Mouse (Mus musculus) right cerebral cortex, postnatal 10 days (tissue): Measurements from ENCODE around the gene Lrp1.

Experiments used
- DNase-seq, 2 experiments: peaks; one replicate each; pipeline ENCODE4 v3.0.0; 2021; ENCODE audit warnings: low spot score in 2 of 2

Gene Lrp1

DNA sequence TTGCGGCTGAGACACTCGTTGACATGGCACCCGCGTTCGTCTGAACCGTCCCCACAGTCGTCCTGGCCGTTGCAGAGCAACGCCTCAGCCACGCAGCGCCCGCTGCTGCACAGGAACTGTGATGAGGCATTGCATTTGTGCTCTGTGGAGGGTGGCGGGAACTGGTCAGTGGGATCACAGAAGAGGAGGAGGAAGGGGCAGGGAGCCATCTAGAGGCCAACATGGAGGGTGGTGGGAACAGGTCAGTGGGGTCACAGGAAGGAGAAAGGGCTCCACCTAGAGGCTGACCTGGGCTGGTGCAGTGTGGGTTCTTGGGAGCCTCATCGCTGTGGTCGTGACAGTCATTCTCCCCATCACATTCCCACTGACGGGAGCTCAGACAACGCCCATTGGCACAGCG, 65.2 kb downstream of the Lrp1 start:
- no peak for DNase-seq

DNA sequence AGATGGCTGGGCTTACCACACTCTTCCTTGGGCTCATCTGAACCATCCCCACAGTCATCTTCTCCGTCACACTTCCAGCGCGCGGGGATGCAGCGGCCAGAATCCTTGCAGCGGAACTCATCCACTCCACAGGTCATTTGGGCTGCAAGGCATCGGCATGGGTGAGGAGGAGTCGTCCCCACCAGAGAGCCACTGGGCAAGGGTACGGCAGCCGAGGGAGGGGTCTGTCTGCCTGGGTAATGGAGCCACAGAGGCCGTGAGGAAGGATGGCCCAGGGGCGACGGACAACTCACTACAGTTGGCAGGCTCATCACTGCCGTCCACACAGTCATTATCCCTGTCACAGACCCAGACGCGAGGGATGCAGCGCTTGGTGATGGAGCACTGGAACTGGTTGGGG, 71.1 kb downstream of the Lrp1 start:
- DNase-seq: no peak

DNA sequence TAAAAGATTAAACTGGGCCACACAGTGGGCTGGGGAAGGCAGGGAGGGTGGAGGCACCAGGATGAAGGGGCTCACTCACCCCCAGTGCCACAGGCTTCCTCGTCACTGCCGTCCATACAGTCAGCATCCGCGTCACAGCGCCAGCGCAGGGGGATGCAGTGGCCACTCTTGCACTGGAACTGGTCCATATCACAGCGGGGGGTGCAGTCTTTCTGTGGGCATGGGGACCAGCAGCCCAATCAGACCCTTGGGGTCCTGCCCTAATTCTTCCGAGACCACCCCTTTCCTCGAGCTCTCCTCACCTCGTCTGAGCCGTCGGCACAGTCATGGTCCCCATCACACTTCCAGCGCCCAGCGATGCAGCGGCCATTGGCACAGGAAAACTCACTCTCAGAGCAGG, 72.7 kb downstream of the Lrp1 start:
- DNase-seq: no peak

DNA sequence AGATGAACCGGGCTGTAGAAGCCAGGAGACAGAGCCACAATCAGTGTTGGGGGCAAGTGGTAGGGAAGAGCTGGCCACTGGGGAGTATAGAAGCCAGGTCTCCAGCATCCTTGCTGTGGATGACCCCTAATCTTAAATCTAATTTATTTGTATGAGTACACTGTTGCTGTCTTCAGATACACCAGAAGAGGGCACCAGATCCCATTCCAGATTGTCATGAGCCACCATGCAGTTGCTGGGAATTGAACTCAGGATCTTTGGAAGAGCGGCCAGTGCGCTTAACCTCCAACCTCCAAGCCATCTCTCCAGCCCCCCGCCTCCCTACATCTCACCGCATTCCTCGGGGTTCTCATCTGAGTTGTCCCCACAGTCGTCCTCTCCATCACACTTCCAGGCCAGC, 74.4 kb downstream of the Lrp1 start:
- no peak for DNase-seq

DNA sequence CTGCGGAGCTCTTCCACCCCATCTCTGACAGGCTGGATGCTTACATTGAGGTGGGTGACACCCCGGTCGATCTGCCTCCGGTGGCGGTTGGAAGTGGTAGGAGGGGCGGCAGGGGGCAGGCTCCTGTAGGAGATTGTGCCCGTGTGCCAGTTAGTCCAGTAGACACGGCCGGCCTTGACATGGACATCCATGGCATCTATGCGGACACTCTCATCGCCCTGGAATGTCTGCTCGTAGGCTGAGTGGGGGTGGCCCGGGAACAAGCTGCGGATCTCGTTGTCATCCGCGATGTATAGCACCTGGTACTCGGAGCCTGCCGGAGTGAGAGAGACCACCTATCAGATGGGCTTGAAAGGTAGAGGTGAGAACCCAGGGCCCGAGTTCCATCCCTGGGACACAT, 76.6 kb downstream of the Lrp1 start:
- DNase-seq: no peak

DNA sequence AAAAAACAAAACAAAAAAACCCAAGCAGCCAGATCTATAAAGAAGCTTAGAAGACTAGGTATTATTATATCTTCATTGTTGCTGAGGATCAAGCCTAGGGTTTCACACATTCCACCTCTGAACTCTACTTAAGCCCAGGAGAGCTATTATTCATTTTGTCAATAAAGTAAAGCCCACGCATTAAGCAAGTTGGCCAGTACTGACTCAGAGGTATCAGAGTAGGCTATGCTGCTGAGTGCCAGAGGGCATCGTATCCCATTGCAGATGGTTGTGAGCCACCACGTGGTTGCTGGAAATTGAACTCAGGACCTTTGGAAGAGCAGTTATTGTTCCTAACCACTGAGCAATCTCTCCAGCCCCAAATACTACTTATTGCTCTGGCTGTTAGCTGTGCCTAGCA, 77.0 kb downstream of the Lrp1 start:
- no peak for DNase-seq

DNA sequence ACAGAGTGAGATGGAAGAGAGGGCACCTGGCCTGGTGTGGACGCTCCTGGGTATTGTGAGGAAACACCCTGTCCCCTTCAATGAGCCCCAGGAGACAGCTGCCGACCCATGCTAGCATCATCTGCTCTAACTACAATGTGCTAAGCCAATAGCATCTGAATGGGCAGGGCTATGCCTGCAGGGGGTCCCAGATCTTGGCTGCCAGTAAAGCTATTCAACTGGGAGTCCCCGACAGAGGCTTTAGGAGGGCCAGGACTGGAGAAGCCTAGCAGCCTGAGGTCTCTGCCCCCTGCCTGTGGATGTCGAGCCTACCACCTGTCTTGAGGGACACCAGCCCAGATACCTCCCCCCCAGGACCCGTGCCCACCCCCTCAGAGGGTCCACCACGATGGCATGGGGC, 78.2 kb downstream of the Lrp1 start:
- DNase-seq: no peak

DNA sequence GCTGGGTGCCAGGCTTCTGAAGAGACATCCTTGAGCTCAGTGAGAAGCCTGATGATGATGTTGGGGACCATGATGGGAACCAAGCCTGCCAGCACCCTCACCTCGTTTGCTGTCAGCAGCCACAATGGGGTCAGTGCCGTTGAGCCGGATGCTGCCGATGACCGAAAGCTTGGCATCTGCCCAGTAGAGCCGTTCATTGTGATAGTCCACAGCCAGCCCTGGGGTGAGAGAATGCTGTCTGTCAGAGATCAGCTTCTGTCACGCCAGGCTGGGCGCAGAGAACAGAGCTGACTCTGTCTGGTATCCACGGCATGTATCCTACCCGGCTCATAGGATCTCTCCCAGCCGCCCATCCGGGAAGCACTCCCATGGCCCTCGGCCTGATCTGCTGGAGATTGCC, 78.9 kb downstream of the Lrp1 start:
- no peak for DNase-seq

DNA sequence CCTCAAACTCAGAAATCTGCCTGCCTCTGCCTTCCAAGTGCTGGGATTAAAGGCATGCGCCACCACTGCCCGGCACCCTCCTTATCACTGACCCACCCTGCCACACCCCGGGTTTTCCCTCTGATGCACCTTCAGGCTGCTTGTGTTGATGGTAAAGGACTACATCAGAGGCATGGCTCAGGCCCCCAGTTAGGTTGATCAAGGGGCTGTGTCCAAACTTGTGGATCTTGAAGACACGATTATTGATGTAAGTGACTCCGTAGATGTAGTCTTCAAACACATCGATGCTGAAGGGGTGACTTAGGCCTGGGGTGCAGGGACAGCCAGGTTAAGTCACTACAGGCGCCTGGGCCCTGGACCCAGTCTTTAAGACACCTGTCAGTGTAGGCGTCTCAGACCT, 79.4 kb downstream of the Lrp1 start:
- DNase-seq: no peak

DNA sequence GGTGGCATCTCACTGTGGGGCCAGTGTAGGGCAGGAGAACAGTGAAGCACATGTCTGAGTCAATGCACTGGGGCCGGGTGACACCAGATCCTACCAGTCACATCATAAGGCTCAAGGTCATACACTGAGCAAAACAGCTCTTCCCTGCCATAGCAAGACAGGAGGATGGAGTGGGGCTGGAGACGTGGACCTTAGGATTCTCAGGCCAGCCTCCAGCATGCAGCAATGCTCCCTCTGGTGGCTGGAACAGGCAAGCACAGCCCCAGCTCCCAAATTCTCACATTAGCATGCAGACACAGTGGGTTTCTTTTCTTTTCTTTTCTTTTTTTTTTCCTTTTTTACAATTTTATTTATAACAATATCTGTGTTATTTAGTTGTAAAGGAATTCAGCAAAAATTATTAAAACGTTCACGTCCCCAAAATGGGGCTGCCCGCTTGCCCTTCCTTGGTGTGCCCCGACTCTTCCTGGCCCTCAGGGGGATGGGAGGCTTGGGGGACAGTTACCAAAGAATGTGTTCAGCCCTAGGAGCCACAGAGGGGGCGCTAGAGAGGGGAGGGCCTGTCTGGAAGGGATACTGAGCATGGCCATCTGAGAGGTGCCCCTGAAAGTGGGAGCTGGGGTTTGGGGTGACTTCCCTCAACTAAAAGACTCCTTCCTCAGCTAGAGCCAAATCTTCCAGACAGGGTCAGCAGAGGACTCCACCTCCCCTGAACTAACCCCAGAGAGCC, 82.9 kb downstream of the Lrp1 start:
- DNase-seq: peak; percentile 87 to 90

DNA sequence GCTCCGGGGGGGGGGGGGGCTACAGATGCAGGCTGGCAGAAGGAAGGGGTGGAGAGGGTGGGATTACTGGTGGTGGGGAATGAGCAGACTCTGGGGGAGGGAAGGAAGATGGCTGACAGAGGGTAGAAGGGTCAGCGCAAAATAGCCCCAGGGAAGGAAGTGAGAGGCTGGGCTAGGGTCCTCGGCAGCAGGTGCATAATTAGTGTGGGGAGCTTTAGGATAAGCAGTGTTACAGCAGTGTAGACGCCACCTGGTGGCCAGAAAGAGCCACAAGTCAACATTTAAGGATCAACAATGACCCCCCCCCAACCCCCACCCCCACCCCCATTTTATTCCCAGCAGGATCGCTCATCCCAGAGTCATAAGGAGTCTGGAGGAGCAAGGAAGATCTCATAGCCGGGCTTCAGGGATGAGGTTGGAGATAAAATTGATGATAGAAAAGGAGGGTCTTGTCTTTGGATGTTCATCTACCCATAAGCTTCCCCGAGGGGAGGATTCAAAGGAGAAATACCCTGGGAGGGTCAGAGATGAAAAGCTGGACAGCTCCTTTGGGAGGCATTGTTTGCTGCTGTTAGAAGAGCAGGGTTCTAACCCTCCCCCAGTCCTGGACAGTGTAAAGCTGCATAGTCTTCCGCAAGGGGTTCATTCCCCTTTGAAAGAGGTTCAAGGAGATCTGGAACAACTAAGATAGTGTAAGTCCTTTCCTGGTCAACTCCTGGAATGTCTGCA, 84.2 kb downstream of the Lrp1 start:
- peak; percentile 73 to 79 for DNase-seq

DNA sequence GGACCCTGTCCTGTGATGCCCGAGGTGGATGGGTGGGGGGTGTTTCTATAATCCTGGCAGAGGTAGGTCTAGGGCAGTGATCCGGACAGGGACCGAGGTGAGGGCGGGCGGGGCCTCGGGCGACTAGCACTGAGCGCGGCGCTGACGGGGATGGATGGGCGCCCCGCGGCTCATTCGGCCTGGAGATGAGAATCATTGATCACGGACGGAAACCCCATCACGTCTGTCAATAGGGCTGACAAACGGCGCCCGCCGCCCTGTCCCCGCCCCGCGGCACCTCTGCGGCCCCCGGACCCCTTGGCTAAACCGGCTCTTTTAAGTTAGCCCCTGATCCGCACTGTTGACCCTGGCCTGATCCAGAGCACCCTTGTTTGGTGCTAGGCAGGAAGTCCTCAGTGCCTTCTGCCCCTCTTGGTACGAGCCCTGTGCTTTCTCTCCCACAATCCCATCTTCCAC, 86.0 kb downstream of the Lrp1 start:
- DNase-seq: no peak

DNA sequence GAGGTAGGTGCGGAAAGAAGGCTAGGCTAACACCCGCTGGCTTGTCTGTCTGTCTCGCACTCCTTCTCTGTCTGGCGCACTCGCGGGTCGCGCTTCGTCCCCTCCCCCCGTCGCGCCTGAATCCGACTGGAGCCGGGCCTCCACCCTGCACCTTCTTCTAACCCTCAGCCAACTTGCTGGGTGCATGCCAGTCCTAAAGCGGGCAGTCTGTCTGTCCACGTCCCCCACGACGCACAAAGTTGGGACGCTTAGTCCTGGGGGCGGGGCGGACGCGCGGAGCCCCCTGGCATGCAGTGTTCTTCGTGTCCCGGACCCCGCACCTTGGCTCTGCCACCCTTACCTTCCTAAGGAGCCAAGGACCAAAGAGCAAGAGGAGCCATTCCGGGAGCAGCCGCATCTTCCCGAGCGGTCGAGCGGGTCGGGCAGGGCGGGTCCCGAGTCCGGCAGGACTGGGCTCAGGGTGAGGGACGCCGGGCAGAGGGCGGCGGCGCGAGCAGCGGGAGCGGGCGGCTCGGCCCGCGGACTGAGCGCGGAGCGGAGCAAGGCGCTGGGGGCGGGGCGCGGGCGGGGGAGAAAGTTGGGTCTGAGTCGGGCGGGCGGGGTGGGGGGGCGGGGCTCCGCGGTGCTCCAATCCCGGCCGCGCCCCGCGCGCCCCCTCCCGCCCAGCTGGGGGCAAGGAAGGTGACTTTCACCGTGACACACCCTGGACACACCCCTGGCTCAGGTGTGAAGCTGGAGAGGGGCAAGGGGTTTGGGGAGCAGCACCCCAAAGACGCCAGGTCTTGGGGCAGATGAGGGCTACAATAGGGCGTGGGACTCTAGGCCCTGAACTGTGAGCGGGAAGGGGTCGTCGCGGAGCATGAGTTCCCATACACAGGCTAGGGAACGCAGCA, 86.7 kb downstream of the Lrp1 start, which contains the start of gene Nxph4:
TSS of gene Nxph4 (minus strand) at position 524 of the 893 bp plus-strand sequence.
- DNase-seq: no peak

DNA sequence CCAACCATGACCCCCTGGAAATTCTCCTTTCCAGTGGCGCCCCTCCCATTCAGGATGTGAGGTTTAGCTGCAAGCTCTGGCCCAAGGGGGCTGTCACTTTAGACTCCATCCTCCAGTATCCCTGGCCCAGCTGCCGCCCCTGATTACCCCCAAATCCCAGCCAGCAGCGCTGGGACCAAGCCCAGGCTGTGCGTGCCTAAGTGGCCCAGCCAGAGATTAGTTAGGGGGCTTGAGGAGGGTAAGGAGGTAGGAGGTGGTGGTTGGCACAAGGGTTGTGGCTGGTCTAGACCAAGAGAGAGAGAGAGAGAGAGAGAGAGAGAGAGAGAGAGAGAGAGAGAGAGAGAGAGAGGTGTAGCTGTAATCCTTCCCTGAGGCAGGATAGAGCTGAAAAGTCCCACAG, 89.4 kb downstream of the Lrp1 start:
- DNase-seq: no peak

DNA sequence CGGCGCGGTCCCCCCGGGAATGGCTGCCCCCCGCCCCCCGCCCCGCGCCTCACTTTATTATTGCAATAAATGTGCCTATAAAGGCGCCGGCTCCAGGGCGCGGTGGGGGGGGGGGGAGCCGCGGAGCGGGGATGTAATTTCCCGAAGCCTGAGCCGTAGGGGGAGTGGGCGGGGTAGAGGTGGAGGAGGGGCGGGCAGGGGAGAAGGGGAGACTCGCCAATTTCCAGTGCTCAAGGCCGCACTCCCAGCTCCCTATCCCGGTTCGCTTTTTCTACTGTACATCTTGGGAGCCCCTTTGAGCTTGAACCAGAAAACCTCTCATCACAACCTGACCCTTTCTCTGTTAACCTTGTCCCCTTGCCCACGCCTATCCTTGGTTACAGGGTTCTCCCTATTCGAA, 90.0 kb downstream of the Lrp1 start:
- DNase-seq: no peak

DNA sequence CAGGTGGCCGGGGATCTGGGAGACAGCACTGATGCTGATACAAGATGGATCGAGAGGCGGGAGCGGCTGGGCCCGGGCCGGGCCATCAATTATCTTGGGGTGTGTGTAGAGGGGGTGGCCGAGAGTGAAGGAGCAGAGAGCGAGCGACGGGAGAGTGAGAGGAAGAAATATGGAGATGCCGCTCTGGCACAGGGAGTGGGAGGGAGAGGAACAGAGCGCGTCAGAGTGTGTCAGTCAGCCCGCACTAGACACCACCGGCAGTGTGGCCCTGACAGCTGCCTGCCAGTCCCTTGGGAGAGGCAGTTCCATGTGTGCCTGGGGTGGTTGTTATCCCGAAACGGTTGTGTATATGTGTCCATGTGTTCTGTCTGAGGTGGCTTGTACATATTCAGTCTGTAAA, 93.5 kb downstream of the Lrp1 start:
- DNase-seq: no peak

DNA sequence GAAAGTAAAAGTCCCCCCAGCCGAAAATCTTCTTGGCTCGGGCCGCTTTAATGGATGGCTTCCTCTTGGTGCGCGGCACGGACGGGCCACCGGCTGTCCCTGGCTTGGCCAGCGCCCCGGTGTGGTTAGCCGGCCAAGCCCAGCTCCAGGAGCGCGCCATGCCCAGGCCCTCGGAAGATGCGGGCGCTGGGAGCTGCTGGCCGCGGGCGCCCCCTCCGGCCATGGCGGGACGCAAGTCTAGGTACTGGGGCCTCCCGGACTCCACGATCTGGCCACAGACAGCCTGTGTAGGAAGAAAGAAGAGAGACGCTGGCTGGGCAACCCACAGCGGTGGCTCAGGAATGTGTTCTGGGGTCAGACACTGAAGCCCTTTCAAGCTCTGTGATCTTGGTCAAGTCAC, 94.3 kb downstream of the Lrp1 start:
- DNase-seq: no peak

DNA sequence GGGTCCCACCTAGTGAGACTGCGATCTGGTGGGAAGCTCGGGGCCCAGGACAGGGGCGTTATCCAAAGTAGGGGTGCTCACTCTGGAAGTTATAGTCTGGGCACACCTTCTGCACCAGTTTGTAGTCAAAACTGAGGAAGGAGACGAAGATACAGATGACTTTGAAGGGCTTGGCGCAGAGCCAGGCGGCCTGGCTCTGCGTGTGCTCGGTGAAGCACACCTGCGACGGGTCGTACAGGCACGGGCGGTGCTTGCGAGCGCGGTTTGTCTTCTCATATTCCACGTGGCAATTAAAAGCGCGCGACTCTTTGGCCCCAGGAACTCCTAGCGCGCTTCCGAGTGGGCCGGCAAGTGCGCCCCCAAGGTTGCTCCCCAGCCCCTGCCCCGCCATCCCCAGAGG, 94.9 kb downstream of the Lrp1 start:
- no peak for DNase-seq

DNA sequence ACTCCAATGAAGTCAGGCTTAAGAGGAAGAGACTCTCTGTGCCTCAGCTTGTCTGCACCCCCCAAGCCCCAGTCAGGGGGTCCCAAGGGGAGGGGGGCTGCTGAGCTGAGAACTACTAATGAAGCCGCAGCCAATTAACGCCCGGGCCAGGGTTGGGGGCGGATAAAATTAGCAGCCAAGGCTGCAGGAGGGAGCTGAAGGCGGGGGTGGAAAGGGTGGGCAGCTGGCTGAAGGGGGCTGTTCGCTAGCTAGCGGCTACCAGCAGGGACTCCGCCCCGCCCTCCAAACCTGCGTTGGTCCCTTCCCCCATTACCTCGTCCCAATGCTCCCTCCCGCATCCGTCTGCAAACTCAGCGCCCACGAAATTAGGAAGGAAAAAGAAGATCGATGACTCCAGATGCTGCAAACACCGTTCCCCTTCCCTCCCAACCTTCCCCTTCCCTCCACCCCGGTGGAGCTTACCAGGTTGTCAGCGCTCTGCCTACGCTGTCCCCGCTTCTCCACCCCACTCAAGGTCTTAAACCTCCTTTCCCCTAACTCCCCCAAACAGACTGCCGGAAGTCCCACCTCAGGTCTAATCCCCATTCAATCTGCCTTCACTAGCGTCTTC, 96.2 kb downstream of the Lrp1 start:
- no peak for DNase-seq

DNA sequence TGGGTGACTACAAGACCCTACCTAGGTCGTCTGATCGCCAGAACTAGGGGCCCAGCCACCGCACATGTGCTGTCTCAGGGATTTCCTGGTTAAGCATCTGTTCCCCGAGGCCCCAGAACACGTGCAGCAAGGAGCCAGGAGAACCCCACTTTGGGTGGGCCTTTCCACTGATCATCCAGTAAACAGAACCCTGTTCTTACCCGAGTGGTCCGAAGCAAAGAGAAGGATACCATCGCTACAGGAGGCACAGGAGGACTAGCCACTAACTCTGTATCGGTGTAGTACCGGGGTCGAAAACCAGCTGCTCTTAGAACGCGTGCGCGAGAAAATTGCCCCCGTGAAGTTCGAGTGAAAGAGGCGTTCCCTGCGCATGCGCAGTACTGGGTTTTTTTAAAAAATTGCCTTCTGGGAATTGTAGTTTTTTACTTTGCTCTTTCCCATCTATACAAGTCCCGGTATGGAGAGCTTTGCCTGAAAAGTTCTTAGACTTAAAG, 98.8 kb downstream of the Lrp1 start, which contains the start of gene Shmt2:
TSS of gene Shmt2 (minus strand) at position 357 of the 494 bp plus-strand sequence.
- peak; percentile 93 to 94 for DNase-seq

DNA sequence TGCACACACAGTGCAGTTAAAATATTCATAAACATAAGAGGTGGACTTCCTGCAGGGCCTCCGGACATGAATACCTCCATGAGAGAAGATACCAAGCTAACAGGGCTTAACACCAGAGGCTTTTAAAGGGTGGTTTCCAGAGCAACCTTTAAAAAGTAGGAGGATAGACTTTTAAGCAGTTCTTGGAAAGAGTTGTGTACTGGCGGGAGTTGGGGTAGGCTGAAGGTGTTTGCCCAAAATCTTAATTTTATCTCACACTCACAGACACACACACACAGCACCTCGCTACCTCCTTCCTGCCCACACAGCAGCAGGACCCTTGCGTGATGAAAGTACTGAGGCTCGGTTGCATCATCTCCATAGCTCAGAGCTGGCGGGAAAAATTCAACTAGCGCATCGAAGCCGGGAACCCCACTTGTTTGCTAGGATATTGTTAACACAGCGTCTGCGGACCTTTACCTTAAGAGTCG, 99.3 kb downstream of the Lrp1 start:
- DNase-seq: no peak
